Mouse (Mus musculus) telencephalon, adult 2 months (tissue): ENCODE measurements at regions not wholly inside any gene's neighbourhood (a gene's known extent, or its start where the extent isn't known, plus 50 kb on each side); places are given as distances from the start of the nearest gene placed in this dataset.

ENCODE experiments used
- DNase-seq: peaks from one replicate; pipeline ENCODE4 v3.0.0-alpha.2; 2011; ENCODE audit warnings: low read depth, low spot score

DNA sequence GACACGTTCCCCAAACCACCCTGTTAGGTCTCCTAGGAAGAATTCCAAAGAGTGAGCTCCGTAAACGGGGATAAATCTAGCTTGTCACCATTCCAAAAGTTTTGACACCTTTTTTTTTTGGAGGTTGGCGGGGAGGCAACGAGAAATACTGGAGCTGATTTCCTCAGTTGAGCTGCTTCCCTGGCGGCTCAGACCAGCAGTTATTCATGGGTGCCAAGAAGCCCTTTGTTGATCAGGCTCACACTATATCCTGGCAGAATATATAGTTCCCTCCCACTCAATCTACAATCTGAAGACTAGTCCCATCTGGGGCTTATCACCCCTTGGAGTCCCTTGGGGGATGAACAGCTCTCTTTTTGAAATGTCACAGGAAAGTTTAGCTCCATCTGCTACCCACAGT is 77.5 kb upstream of the Tiam2 start:
- peak; percentile 78 for DNase-seq

DNA sequence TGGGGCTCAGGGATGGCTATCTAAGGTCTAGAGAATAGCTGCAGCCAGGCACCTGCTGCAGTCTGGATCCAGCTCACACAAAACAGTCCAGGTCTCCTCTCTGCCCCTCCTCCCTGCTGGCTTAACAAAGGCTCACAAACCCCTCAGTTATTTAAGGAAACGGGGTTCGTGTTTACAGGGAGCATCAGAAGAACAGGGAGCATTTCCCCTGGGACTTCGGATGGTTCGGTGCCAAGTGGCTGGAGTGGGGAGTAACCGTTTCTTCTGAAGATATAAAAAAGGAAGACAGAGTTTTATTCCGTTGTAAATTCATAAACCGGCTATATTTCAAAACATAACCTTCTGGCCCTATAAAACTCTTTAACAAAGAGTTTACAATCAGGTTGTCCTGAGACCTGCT is 77.1 kb upstream of the Tiam2 start:
- DNase-seq, result no peak

DNA sequence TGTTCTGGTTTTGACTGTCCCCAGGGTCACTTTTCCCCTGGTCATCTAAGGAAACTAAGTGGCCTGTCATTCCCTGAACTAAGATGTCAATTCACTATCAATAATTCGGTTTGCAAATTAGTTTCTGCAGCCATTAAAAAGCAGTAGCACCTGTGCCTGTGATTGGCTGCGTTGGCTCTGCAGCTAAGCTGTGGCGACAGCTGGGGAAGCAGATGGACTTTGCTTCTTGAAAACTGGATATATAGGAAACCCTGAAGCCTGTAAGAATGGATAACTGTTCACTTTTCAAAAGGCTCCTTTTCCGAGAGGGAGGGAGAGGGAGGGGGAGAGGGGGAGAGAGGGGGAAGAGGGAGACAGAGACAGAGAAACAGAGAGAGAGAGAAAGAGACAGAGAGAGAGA is 75.2 kb upstream of the Tiam2 start:
- DNase-seq, result no peak

DNA sequence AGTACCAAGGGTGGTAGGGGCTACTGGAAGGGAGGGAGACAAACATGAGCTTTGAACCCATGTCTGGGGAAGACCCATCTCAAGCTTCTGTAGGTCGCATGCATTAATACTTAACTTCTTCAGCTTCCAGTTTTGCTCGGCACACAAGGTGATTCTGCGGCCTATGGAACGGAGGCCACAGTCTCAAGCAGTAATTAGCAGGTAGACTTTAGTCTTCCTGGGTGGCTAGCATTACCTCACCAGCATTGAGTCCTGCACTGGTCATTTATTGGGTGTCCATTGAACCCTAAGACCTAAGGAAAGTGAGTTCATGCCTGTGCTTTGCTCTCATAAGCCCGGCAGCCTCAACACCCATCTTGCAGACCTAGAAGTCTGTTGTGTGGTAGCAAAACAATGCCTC is 74.4 kb upstream of the Tiam2 start:
- DNase-seq, result no peak

- DNase-seq, result peak; percentile 44
Observed at GRCm38 (mm10) chr17:3253508-3254176, 72.7 kb upstream of the Tiam2 start.

- no peak for DNase-seq
Observed at GRCm38 (mm10) chr17:3256765-3257164, 69.6 kb upstream of the Tiam2 start.

DNA sequence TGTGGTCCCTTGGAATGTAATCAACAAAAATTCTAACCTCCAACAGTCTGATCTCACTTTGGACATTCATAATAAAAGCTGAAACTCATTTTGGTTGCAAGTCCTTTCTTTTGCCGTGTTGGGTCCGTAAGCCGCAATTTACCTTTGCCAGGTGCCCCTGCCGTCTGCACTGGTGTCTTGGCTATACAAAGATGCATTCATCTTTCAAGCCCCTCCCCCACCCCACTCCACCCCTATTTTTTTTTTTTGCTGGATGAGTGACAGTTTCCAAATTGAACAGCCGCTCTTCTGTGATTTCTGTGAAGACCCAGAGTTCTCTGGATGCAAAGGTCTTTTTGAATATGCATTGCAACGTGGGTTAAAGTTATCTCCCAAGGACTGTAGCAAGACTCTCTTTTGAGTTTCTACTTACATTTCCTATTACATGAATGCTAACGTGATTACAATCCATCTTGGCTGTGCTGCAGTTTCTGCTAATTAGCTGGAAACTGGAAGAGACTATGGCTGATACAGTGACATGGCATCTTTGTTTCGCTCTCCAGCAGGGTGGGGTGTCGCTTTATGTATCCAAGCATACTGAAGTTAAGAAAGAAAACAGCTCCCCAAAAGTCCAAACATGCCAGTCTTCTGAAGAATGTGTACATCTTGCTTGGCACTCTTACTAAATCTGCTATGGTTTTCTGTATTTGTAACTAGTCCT is 67.4 kb upstream of the Tiam2 start:
- DNase-seq, result no peak

- no peak for DNase-seq
Observed at GRCm38 (mm10) chr17:3260796-3261195, 65.6 kb upstream of the Tiam2 start.

DNA sequence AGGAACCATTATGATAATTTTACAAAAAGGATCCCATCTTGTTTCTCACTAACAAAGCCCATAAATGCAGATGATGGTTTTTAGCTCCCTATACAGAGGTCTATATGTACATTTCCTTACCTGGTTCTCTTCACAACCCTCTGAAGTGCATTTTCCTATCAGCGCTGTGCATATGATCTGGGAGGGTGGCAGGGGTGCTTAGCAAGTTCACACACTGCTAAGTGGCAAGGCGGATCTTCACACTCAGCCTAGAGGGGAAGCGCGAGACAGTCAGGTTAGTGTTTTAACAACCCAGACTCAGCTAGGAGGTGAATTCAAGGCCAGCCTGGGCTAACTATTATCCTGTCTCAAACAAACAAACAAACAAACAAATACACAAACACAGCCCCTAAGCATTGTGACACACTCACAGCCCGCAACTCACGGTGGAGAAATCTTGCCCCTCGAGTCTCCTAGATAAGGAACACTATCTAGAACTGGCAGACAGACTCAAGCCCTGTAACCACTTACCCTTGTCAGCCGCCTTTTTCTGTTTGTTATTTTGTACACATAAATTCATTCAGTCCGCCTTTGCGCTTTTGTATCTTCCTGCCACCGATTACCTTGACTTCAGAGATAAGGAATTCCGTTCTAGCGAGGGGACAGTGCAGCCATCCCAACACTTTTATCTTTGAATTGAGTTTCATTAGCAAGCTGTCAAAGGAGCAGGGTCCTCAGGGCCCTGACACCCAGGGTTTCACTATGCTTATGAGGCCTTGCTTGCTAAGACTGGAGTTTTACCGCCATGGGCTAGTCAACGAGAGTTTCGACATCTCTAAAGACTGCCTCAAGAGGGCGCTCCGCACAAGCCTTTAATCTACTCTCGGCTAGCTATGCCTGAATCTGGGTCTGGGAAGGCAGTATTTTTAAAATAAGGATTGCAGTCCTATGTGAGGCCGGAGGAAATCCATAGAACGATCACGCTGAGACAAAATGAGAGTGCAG is 53.0 kb upstream of the Tiam2 start:
- DNase-seq, result peak; percentile 60

DNA sequence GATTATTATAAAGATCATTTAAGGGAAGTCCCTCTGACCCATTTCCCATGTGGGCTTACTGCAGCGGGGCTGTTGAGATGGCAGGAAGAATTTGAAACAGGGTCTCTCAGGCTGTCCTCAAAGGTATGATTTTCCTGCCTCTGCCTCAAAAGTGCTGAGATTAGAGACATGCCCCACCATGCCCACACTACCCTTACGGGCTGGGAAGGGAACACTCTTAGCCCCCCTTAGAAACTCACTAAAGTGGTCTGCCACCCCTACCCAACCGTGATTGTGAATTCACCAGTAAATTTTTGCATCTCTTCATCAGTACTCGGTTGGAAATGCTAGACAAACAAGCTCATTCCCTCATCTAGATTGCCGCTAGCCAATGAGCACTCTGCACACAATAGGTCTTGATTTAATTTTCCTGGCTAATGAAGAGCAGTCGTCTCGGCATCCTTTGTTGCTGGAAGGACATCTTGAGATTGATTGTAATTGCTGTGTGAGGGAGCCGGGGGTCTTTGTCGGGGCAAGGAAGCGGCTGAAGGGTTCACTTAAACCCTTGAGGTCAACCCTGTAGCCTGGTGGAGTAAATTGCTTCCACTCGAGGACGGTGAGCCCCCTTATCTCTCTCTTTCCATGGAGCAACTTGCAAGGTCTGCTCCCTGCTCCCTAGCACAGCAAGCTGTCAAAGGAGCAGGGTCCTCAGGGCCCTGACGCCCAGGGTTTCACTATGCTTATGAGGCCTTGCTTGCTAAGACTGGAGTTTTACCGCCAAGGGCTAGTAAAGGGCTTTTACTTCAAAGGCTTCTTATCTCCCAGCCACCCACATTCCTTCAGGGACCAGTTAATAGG is 51.7 kb upstream of the Tiam2 start:
- no peak for DNase-seq
